In the genomic region with DNA sequence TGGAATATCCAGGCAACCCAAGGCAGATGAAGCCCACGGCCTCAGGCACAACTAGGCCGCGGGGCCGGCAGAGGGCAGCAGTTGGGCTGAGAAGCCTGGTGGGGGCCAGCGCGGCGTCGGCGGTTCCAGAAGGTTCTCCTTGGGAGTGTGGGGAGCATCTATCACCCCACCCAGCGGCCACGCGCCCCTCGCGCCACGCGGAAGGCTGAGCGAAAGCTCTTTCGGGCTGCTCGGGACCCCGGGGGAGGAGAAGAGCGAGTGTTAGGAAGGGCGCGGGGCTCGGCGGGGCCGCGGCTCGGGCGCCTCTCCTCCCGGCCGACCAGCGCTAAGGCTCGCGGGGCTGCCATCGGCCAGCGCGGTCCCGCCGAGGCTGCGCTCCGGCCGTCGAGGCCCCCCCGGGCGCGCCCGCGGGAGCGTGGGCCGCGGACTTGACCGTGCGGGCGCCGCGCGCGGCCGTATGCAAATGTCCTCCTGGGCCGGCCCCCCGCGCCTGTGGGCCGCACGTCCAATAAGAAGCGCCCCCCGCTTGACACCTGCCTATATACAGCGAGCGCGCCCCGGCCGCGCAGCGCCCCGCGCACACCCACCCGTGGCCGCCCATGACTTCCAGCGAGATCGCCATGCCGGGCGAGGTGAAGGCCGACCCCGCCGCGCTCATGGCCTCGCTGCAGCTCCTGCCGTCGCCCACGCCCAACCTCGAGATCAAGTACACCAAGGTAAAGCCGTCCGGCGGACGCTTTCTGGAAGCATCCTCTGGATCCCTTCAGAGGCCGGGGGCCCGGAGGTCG, we compare ENCODE assay signal across 9 mouse cellular contexts. TPM values are rescaled to one million over a fixed set of nuclear protein-coding genes. Genes with fewer than 3 reads are reported as not detected.
DNase-seq lines count a peak whose midpoint lies in the region; ATAC-seq and TF ChIP-seq lines count a peak whose summit lies in the region.
"Had no signal": no experiment of that assay in that cellular context is flagged by ENCODE, and none has a peak within 500 bp of the region (broad histone marks: within the 10 kb centered on the region; RNA-seq: fewer than 3 reads in every experiment).

Aldh1a2 (plus strand) TSS at position 542 of the 788 bp plus-strand sequence.

- ATAC-seq in liver, postnatal 0 days = peak; percentile 70
- ATAC-seq in neural tube, embryonic 13.5 days (ENCODE audit: low read depth) = peak; percentile 78

- peak within 1 kb of the TSS; percentile 52 for H3K4me3 ChIP-seq in liver, postnatal 0 days (ENCODE audit: low read depth, low read length)
- peak within 1 kb of the TSS; percentile 35 for H3K4me3 ChIP-seq in neural tube, embryonic 13.5 days
- H3K4me3 ChIP-seq: myocyte had no signal

- H3K27ac ChIP-seq in liver, postnatal 0 days (ENCODE audit: low read depth) = no peak within 1 kb of the TSS
- H3K27ac ChIP-seq in neural tube, embryonic 13.5 days (replicated peaks) = no peak within 1 kb of the TSS

- H3K9me3 ChIP-seq in liver, postnatal 0 days (ENCODE audit: low read length) = no peaks in the 10 kb centered on the region
- H3K9me3 ChIP-seq in neural tube, embryonic 13.5 days = no peaks in the 10 kb centered on the region

- peak within 1 kb of the TSS; percentile 74 for H3K4me2 ChIP-seq in liver, postnatal 0 days (ENCODE audit: low read depth, low read length)
- peak within 1 kb of the TSS; percentile 59 for H3K4me2 ChIP-seq in neural tube, embryonic 13.5 days

- TF ChIP-seq EP300 in liver, postnatal 0 days (IDR thresholded peaks at IDR 0.05; ENCODE audit: low read depth) = no peak

- peaks cover 74% of the 10 kb centered on the region for H3K27me3 ChIP-seq in liver, postnatal 0 days (ENCODE audit: insufficient read depth, low read length)
- H3K27me3 ChIP-seq in neural tube, embryonic 13.5 days = peaks cover 90% of the 10 kb centered on the region

- peak; percentile 36 to 63 for DNase-seq in cerebellum, postnatal 4 days (ENCODE audit: low spot score in 2 of 2)
- no peak for DNase-seq in cerebellum, adult 9-10 months
- peak; percentile 83 for DNase-seq in embryo, embryonic 11 days
- peak; percentile 66 to 81 for DNase-seq in heart, adult 18-20 months
- peak; percentile 32 for DNase-seq in kidney, adult 11 months
- peak; percentile 75 for DNase-seq in liver, postnatal 0 days
- peak; percentile 6 to 42 for DNase-seq in thymus, postnatal 10 days (ENCODE audit: low spot score in 2 of 2)

- H3K36me3 ChIP-seq in liver, postnatal 0 days (replicated peaks; ENCODE audit: insufficient read depth, low read length) = no peaks in the 10 kb centered on the region
- H3K36me3 ChIP-seq in neural tube, embryonic 13.5 days = no peaks in the 10 kb centered on the region

- H3K4me1 ChIP-seq in liver, postnatal 0 days (ENCODE audit: insufficient read depth) = peaks cover 10% of the 10 kb centered on the region
- H3K4me1 ChIP-seq in neural tube, embryonic 13.5 days (replicated peaks) = peaks cover 18% of the 10 kb centered on the region

- WGBS in liver, postnatal 0 days (ENCODE audit: insufficient replicate concordance) = 2% methylated on average over 73 of the region's 97 CpGs
- WGBS in neural tube, embryonic 13.5 days = 1% methylated on average over 87 of the region's 97 CpGs

- peak; percentile 65 for TF ChIP-seq CTCF in liver, postnatal 0 days (IDR thresholded peaks at IDR 0.05; ENCODE audit: low read depth)

- no peak within 1 kb of the TSS for H3K9ac ChIP-seq in liver, postnatal 0 days (replicated peaks)
- H3K9ac ChIP-seq in neural tube, embryonic 13.5 days = peak within 1 kb of the TSS; percentile 44

RNA-seq across cellular contexts. Expression of gene Aldh1a2, which starts in this region (rescaled TPM):
- 1 to 10 TPM; 6.0 to 8.2 TPM for total RNA-seq in heart, adult 18-20 months (2021)
- 0.51 and 0.63 TPM in 2 replicates for polyA plus RNA-seq in liver, postnatal 0 days (2015; fragmentation: Nextera tagmentation; extraction: Ambion mirVana)
- 77.7 and 90.2 TPM in 2 replicates for polyA plus RNA-seq in neural tube, embryonic 13.5 days (2015; fragmentation: Nextera tagmentation; extraction: Ambion mirVana)

Comparison
In these comparisons a context has a peak if more than half of its experiments do, and no peak if none do; other contexts are left out.
1. RNA of gene Aldh1a2 (polyA plus RNA-seq): 77.7 to 90.2 TPM in neural tube, embryonic 13.5 days; 0.51 to 0.63 TPM in liver, postnatal 0 days; every median in the first group is over 10 times any median in the second.
2. Peak in DNase-seq, ATAC-seq, H3K4me3 ChIP-seq and H3K4me2 ChIP-seq in liver, postnatal 0 days; RNA of the gene not detected or under 1 TPM.